Mouse (Mus musculus): ENCODE measurements around the gene Igf2bp2.
A peak's percentile ranks its signal among the peaks of the same experiment; 100 is the strongest.

Gene Igf2bp2

DNA sequence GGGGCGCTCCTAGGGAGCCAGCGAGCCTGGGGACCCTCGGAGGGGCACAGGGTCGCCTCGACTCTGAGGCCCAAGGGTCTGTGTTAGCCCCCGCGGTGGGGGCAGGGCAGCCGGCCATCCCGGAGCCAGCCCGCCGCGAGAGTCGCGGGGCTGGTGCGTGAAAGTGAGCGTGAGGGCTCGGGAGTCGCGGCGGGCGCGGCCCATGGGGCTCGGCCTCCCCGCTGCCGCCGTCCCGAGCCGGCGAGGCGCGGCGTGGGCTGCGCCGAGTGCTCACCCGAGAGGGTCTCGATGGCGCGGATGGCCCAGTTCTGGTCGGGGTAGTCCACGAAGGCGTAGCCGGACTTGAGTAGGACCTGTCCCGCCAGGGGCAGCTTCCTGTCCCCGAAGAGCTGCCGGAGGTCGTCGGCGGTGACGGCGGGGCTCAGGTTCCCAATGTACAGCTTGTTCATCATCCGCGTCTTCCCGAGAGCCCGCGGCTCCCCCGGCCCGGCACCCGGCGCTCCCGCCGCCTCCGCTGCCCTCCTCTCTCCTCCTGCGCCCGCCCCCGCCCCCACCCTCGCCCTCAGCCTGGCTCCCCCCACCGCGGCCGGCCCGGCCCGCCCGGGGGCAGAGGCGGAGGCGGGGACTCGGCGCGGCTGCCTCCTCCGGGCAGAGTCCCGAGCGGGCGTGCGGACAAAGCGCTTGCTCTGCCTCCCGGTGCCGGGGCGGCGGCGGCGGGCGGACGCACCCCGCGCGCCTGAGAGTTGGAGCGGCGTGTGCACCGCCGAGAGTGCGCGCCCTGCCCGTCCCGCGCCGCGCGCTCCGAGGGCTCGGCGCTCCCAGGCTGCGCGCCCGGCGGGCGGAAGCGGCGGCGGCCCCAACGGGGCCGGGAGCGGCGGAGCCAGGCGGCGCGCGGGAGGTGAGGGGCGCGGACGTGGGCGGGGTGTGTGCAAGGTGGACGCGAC, at the start of gene Igf2bp2:
Gene Igf2bp2 (minus strand): TSS at position 788 of the 944 bp plus-strand sequence.
- peak; percentile 59 to 86 for DNase-seq

DNA sequence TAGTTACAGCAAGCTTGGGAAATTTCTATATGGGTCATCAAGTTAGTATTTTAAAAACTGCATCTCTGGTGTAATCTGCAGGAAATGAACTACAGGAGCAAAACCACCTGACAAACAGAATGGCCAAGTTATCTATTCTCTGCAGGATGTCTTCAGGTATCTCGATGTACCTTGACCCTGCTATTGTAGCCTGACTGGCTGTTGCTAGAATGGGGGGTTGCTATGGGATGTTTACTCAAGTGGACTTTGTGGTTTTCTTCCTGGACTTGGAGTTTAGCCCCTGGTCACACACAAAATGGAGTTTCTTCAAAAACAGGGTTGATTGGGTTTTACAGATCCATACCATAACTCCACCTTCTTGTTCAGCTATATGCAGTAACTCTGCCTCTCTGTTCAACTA, 40.4 kb upstream of the Igf2bp2 start:
- DNase-seq = no peak

DNA sequence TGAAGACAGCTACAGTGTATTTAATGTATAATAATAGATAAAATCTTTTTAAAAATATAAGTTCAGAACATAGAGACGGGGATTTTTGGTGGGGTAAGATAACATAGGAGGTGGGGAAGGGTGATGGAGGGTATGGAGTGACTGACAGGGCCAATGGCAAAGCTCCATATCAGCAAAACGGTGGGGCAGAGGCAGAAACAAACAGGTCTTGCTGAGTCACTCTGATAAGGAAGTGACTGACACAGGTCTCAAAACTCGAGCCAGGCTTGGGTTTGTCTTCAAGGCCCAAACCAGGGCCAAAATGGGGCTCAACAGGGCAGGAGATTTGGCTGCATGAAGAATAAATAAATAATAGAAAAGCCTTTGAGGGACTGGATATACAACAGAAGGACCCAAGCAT, 38.8 kb upstream of the Igf2bp2 start:
- no peak for DNase-seq

DNA sequence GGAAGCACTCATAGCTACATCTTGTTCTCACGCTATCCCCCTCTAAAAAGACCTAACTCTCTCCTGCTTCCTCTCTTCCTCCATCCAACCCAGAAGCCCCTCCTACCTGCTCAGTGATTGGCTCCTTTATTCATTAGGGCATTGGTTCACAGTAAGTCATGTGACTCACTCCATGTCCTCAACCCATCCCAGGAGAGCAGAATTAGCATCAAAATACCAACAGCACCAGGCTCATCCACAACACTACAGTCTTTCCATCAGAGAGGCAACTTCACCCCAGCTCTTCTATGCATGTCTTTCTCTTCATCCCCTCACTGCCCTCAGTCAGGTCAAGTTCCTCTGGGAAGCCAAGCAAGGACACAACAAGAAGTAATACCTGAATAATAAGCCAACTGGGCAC, 37.4 kb upstream of the Igf2bp2 start:
- no peak for DNase-seq

DNA sequence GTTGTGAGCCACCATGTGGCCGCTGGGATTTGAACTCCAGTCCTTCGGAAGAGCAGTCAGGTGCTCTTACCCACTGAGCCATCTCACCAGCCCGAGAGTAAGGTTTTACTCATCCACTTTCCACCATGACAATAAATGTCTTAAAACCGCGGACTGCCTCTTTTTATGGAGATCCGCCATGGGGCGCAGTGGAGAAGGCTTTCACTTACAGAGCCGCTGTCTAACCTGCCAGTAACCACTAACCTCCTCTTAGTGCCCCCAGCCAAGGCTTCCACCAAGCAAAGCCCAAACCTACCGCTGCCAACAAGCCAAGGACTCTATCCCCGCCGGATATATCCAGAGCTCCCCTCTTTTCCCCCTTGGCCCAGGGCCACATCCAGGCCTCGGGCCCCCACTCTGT, 24.3 kb upstream of the Igf2bp2 start:
- DNase-seq = no peak

DNA sequence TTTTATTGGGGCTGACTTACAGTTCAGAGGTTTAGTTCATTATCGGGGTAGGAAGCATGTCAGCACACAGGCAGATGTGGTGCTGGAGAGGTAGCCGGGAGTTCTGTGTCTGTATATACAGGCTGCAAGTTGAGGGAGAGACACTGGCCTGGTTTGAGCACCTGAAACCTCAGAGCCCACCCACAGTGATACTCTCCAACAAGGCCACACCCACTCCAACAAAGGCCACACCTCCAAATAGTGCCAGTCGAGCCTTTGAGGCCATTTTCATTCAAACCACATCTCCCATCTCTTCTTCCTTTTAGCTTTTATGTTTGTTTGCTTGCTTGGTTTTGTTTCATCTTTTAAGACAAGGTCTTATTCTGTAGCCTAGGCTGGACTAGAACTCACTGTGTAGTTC, 22.3 kb upstream of the Igf2bp2 start:
- no peak for DNase-seq

DNA sequence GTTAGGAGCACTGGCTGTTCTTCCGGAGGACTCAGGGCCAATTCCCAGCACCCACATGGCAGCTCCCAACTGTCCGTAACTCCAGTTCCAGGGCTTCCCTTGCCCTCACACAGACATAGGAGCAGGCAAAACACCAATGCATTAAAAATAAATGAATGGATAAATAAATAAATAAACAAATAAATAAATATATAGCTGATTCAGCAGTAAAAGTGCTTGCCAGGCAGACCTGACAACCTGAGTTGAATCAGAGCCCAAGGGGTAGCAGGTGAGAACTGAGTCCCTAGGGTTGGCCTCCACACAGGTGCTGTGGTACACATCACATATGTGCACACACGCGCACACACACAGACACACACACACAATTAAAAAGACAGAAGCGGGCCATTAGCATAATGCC, 21.0 kb upstream of the Igf2bp2 start:
- DNase-seq = no peak

DNA sequence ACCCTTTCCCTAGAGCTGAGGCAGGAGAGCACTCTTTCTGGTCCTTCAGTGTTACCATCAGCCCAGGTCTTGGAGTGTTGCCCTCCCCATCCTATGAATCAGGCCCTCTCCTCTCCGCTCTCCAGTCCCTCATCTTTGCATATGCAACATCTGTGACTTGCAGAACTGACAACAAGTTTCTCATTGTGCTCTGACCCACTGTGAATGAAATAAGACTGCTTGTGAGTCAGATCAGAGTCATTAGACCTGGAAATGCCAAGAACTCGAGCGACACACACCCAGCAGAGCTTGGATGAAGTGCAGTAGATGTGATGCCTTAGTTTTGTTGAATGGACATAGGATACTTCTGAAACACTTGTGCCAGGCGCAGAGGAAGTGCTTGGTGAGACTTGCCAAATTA, 19.2 kb upstream of the Igf2bp2 start:
- DNase-seq = no peak

DNA sequence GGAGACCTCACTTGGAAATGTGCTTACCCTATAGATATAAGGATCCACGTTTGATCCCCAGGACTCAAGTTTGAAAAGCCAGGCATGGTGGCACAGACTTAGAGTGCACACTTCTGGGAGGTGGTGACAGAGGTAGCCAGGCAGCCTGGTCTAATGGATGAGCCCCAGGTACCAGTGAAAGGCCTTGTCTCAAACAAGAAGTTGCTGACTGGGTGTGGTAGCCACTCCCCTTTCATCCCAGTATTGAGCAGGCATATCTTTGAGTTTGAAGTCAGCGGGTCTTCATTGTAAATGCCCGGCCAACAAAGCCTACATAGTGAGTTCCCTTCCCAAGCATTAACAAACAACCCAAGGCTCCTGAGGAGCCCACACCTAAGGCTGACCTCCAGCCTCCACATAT, 15.7 kb upstream of the Igf2bp2 start:
- DNase-seq = no peak

DNA sequence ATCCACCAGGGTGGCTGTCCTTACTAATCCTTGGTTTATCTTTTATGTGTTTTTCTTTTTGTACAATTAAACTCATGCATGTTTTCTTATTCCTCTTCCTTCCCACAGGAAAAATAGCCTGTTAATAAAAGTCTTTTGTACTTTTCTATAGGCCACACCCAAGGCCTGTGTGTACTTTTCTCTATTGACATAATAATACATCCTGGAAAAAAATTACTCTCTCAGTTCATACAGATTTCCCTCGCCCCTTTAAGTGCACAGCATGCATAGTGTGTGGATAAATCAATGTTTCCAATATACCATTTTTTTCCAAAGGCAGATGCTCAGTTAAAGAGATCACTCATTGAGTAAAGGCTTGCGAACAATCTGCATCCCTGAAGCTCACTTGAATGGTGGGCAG, 14.9 kb upstream of the Igf2bp2 start:
- no peak for DNase-seq

DNA sequence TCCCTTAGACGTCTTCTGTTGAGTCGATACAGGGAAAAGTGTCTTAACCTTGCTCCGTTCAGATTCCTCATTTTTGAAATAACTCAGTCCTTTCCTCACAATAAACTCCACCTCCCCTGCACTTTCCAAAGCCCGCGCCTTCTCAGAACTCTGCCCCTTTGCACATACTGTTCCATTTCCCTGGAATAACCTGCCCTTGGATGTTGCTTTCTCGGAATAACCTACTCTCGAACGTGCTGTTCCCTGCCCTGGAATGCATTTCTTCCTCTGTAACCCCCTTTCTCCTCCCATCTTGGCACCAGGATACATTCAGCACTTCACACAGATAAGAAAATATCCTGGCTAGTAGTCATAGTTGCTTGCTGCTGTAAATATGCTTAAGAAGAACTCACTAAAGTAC, 5.6 kb upstream of the Igf2bp2 start:
- no peak for DNase-seq

DNA sequence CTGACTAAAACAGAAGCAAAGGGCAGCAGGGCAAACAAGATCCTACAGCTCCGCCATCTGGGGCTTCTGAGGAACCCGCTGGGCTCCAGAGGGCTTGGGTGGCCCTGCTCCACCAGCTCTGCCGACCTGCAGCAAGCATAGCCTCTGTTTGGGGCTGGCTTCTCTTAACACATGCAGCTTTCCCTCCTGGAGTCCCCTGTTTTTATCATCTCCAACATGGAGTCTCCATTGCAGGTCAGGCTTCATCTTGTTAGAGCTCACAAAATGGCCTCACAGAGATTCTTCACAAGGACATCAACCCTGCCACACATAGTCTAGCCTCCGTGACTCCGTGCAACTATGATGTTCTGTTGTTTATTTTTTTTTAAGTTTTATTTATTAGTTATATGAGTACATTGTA, 2.5 kb upstream of the Igf2bp2 start:
- DNase-seq = no peak

DNA sequence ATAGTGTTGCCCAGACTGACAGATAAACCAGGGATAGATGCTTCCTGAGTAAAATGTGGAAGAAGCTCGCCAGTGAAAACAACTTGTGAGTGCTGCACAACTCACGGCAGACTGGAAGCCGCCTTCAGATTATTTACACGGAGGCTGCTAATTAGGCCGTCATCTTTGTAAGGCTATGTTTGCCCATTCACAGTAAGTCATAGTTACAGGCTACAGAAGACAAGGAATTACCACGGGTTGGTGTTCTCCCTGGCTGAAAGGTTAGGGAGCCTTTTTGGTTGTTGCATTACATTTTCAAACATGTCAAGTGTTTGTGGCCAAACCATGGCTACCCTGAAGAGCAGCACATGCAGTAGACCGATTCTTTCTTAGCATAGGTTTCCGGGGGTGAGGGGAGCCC, 1.3 kb upstream of the Igf2bp2 start:
- DNase-seq = no peak

DNA sequence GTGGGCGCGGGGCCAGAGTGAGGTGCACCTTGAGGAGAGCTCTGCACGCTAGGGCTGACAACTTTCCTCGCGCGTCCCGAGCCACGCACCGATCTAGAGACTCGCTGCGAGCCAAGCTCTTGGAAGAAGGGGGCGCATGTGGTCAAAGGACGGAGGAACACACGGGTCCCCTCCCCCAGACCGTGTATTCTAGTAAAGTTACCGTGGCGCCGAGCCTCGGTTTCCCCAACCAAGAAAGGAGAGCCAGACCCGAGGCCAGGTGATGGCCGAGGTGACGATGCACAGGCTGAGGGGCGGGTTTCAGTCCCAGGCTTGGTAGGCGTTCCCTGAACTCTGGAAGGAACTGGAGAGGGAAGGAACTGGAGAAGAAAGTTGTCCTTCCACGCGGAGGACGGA, 355 bp upstream of the Igf2bp2 start:
- DNase-seq = peak; percentile 40 to 41

DNA sequence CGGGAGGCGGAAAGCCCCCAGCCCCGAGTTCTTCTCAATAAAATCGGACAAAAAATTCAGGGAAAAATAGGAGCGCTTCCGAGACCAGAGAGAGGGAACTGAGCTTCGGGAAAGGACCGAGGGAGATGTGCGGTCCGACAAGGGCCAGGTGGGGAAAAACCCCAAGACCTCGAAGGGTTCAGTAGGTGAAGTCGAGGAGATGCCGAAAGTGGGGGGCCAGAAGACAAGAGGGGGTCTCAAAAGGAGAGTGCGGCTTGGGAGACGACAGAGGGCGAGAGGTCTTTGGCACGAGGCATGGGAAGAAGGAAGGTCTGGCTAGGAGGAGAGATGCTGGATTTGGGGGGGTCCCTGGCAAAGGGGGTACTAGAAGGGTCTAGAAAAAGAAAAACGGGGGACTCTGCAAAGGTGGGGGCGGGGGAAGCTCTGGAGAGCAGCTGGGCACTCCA, 1.0 kb downstream of the Igf2bp2 start:
- DNase-seq = peak in 1 of 2 experiments; percentile 14

DNA sequence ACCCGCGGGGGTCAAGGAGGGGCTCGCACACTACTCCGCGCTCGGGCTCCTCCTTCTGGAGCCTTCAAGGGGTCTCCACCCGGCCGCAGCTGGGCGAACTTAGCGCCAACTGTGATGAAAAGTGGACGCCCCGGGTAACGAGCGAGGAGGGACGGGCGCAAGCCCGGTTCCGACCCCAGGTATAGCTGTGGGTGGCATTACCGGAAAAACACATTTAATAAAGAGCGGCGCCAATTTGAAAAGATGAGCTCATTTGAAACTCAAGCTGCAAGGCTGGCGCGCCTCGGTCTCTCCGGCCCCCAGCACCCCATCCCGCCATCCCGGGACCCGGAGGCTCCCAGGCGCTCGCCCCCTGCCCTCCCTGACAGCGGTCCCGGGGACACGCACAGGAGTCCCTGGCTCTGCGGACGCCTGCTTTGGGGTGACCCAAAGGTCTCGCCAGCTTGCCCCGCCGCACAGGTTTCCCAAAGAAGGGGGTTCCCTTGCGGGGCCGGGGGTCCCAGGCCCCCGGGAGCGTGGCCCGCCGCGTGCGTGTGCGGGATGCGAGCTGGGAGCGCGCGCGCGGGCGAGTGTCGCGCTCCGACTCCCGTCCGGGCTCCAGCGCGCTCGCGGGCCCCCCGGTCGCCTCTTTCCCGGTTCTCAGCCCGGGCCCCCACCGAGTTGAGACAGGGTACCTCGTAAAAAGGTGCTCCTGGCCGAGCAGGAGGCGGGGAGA, 1.6 kb downstream of the Igf2bp2 start:
- peak; percentile 31 to 43 for DNase-seq

DNA sequence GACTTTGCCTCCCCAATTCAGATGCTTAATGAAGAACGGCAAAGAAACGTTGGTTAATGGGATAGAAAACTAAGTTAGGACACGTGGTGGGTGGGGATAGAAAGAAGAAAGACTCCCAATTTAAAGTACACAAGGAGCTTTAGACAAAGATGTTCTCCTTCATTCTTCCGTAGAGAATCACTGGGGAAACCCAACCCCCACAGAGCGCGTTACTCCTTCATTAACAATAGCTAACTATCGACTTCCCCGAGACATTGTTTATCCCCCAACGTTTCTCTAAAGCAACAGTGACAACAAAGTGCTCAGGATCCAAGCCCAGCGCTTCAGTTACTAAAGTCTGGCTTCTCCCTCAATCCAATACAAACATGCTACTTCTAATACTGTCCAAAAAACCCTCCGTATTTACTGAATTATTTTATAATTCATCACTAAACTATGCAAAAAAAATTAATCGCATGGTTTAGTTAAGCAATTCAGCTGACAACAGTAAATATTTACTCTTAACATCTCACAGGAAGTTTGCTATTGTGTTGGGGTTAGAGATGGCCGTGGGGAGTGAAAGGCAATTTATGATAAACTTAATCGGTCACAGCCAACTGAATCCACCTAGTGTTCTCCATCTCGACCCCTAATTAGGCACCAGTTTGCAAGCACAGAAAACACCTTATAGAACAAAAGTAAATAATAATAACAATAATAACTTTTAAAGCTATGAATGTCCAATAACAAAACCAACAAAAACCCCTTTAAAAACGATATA, 2.5 kb downstream of the Igf2bp2 start:
- DNase-seq = no peak

DNA sequence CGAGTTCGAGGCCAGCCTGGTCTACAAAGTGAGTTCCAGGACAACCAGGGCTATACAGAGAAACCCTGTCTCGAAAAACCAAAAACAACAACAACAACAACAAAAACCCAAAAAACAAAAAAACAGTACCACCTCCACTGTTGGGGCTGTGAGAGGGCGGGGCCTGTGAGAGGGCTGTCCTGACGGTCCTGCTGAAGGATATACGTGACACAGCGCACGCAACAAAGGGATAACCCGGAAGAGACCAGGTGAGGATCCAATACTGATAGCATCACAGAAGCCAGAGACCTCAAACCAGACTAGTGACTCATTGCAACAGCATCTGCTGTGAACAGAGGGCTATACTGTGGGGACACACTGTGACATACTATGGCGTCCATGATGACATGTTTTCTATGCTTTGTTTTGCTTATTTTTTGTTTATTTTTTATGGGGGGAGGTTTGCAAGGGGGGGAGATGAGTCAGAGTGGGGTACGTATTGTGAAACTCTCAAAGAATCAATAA, 10.1 kb downstream of the Igf2bp2 start:
- DNase-seq = no peak

DNA sequence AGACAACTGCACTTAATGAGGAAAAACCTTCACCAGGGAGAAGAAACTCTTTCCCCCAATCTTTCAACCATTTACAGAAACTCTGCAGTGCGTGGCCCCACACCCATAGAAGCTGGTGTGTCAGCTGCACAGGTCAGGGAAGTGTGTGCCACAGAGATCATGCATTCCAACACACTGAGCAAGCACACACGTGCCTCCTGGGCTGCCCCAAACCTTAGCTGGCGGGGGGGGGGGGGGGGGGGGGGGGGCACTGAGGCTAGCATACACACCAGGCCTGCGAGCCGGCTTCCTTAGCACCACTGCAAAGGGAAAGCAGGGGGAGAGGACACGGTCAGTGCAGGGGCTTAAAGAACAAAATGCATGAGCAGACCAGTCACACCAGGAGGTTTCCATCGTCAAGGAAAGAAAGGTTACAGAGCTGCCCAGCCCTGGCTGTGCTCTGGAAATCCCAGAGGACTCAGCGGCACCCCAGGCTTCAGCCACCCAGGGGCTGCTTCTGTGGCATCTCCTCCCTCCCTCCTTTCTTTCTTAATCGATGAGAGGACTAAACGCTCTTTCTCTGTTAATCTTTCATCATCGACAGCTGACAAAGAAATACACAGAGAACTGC, 11.3 kb downstream of the Igf2bp2 start:
- no peak for DNase-seq

DNA sequence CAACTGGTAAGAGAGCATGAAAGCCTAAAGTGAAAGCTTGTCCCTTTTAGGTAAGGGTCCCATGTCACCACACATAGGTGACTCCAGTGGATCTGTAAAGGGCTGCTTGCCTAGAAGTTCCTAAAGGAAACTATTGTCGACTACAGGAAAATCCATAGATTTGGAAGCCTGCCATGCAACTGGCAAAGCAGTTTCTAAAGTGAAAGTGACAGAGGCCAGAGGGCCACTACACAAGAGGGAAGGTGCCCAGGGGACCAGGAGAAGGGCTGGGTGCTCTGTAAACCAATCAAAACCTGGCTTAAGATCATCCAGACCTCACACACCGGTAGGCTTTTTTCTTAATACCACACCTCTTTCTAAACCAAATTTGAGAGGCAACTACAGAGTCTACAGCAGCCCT, 12.7 kb downstream of the Igf2bp2 start:
- no peak for DNase-seq

DNA sequence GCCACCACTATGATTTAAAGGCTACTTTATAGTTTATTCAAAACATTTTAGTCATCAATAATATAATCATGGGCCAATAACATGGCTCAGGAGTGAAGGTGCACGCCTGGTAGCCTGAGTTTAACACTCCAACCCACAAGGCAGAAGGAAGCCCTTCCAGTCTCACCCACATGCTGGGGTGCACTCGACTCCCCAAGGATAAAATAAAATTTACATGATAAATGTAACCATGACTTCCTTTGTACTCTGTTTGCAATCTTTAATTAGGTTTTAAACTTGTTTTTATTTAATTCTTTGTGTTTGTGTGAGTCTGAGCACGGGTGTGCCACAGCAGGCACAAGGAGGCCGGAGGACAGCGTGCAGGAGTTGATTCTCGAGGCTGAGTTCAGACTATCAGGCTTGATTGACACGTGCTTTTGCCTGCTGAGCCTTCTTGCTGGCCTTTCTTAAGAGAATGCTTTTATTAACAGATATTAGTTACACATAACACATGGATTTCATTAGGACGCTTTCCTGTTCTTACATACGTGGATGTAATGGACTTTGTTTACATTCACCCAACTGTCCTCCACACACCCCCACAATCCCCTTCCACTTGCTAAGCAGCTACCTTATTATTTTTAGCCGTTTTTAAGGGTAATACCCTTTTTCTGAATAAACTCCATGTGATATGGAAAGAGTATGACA, 13.3 kb downstream of the Igf2bp2 start:
- DNase-seq = no peak

DNA sequence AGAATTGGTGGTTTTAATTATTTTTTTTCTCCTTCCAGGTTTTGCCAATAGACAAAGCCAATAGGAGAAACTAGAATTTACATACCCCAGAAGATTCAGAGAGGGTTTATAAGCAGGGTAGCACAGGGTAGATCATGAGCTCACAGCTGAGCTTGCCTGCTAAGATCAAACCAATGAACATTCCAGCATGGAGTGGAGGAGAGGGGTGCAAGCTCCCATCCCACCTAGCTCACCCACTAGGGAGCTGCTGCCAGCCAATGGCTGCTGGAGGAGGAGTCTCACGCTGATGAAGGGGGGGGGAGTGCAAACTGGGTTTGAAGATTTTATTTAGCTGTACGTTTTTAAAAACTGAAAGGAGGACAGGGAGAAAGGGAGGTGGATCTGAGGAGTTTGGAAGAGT, 14.0 kb downstream of the Igf2bp2 start:
- no peak for DNase-seq
